ENCODE assay signal across 8 mouse cellular contexts in the genomic region with DNA sequence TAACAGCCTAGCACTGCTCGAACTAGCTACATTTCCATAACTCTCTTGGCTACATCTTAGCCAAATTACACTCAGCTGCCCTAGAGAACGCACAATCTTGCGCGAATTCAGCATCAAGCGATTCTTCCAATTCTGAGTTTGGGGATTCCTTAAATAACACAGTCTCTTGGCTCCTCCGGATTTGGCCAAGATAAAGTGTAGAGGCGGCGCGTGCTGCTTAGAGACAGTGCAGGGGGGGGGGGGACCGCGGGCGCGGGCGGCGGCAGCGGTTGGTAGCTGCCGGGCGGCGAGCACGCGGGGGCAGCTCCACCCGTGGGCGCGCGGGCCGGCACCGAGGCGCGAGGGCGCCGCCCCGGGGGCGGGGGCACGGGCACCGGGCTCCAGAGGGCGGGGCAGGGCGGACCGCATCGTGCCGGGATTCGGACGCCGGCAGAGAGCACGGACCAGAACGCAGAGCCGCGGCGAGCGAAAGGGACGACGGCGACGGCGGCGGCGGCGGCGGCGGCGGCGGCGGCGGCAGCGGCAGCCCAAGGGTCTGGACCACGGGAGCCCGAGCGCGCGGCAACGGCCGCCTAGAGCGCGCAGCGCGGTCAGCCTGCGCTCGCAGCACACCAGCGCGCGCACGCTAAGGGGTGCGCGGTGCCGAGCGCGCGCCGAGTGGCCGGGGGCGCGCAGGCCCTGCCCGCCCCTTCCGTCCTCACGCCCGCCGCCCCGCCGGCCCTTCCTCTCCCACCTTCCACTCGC. TPM values are rescaled to one million over a fixed set of nuclear protein-coding genes. Genes with fewer than 3 reads are reported as not detected.
DNase-seq lines count a peak whose midpoint lies in the region; ATAC-seq and TF ChIP-seq lines count a peak whose summit lies in the region.

A gene (plus strand): TSS at position 456 of the 744 bp plus-strand sequence.

- ATAC-seq in megakaryocyte progenitor cell, adult 5-6 weeks (replicated peaks; ENCODE audit: poor library complexity), result peak; percentile 51

- TF ChIP-seq CTCF in cortical plate, adult 2 months (IDR thresholded peaks at IDR 0.05; ENCODE audit: extremely low read depth, insufficient read depth, low read length), result no peak

- peak within 1 kb of the TSS; percentile 80 for H3K27ac ChIP-seq in cortical plate, adult 2 months (ENCODE audit: insufficient read depth, low read length)

- TF ChIP-seq POLR2A in cortical plate, adult 2 months (IDR thresholded peaks at IDR 0.05; ENCODE audit: extremely low read depth, insufficient read depth, low read length), result peak; percentile 21; the same call in 1 of the 2 replicates

- intact Hi-C loops in left cerebral cortex, postnatal 10 days (cut with DNase I), result loop anchor here (5.0 kb wide), 1 partner anchor 92 kb away; no protein-coding TSS in a partner anchor

- H3K4me1 ChIP-seq in cortical plate, adult 2 months (ENCODE audit: control insufficient read depth, insufficient read depth, low read length), result no peaks in the 10 kb centered on the region; the same call in 1 of the 2 replicates

- peak within 1 kb of the TSS; percentile 77 for H3K4me3 ChIP-seq in cortical plate, adult 2 months (ENCODE audit: insufficient read depth, low read length)

- peak; percentile 72 for DNase-seq in adipocyte (ENCODE audit: low spot score)
- DNase-seq in gastrocnemius, postnatal 10 days, result peak; percentile 77
- peak; percentile 84 for DNase-seq in induced T-regulatory cell, adult 2 months (ENCODE audit: low read depth)
- peak; percentile 67 to 86 for DNase-seq in left cerebral cortex, postnatal 10 days (ENCODE audit: extremely low spot score in 1 of 2, low spot score in 2 of 2)
- DNase-seq in right cerebral cortex, postnatal 14 days, result peak; percentile 76
- peak; percentile 65 to 71 for DNase-seq in urinary bladder, postnatal 4 days (ENCODE audit: low spot score in 2 of 2)

RNA-seq across cellular contexts. Expression of the gene that starts here (rescaled TPM):
- polyA plus RNA-seq in cortical plate, adult 2 months (2012; rRNA removed), result 59.1 and 60.7 TPM in 2 replicates
- 10 to 100 TPM; 14.2 to 19.7 TPM for total RNA-seq in gastrocnemius, postnatal 10 days (2021)
- total RNA-seq in left cerebral cortex, postnatal 10 days (2021), result 100 to 1,000 TPM; 102 to 104 TPM
- 65.5 and 90.4 TPM in 2 replicates for total RNA-seq in megakaryocyte progenitor cell, adult 5-6 weeks (2015)
- 37.4 and 62.2 TPM in 2 replicates for total RNA-seq in megakaryocyte progenitor cell, adult 5-6 weeks (2017)

Comparison
In these comparisons a context has a peak if more than half of its experiments do, and no peak if none do; other contexts are left out.
1. Peak in every context shown above with its lines: DNase-seq, ATAC-seq, H3K4me3 ChIP-seq and H3K27ac ChIP-seq.